Mouse (Mus musculus): ENCODE results near the gene Rangrf. TPM values are rescaled to one million over a fixed set of nuclear protein-coding genes. Genes with fewer than 3 reads are reported as not detected.
"Not testable (repeated sequence)": the region's sequence is repeated elsewhere in the genome, so short reads cannot be mapped to it uniquely, and the experiment has no call there.

Rangrf gene
- polyA plus RNA-seq, 1 experiment from 2014 or later: 13.6 TPM

DNA sequence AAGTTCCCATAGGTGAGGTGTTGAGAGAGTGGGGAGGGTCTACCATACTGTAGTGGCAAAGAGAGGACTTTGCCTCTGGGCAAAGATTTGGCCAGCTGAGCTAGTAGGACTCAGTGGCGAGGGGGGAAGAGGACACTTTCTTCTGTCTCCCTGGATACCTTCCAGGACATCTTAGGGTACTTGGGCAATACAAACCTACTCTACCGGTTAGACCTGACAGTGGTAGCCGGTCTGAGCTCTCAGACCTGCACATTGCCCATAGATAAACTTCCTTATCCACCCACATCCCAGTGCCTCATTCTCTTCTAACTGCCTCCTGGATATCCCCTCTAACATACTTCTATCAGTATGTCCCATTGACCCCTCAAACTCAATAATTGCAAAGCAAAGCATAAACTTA is 5.9 kb upstream of the Rangrf start:
- Histone ChIP-seq H3K27ac (ENCODE audit: low read depth, low read length) (no peak overlapping the region), H3K4me1 (replicated peaks; ENCODE audit: control insufficient read depth, insufficient read depth, low read length) (no peaks in the 10 kb centered on the region)

DNA sequence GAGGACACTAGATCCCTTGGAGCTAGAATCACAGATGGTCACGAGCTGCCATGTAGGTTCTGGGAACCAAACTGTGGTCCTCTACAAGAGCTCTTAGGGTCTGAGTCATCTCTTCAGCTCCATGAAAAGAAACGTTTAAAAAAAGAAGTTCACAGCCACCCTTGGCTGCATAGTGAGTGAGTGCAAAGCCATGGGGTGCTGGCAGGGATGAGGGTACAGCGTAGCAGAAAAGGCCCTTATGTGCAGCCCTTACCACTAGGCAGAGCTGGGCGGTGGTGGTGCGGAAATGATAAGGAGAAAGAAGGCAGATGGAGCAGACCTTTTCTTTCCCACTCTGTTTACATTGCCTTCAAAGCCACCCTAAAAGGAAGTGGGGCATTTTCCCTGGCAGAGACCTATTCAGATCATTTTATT is 4.3 kb upstream of the Rangrf start:
- Histone ChIP-seq H3K9me3 (ENCODE audit: control insufficient read depth) (no peaks in the 10 kb centered on the region), H3K4me3 (ENCODE audit: low read depth, low read length) (no peak overlapping the region), H3K27me3 (replicated peaks; ENCODE audit: control insufficient read depth, insufficient read depth, low read length) (no peaks in the 10 kb centered on the region), H3K9ac (ENCODE audit: low read depth, low read length) (no peak overlapping the region), H3K4me2 (replicated peaks; ENCODE audit: low read depth) (no peak overlapping the region), H3K36me3 (ENCODE audit: control insufficient read depth, insufficient read depth) (no peaks in the 10 kb centered on the region), H3K4me1 (replicated peaks; ENCODE audit: control insufficient read depth, insufficient read depth, low read length) (0 out of 2 replicates have a peak, but pooled peaks cover 1% of the 10 kb centered on the region), H3K27ac (ENCODE audit: low read depth, low read length) (no peak overlapping the region)
- WGBS: 34% methylated on average over 5 of the region's 5 CpGs
- no peak for TF ChIP-seq CTCF (IDR thresholded peaks at IDR 0.05; ENCODE audit: low read depth)
- ATAC-seq: peak; percentile 34; the same call in 1 of the 2 replicates

More for the DNA sequence above, 5.9 kb upstream of the Rangrf start:
- no peak for TF ChIP-seq CTCF (IDR thresholded peaks at IDR 0.05; ENCODE audit: low read depth)
- 38% methylated on average over 3 of the region's 3 CpGs for WGBS
- H3K9ac ChIP-seq (ENCODE audit: low read depth, low read length): no peak overlapping the region
- 0 out of 2 replicates have a peak, but pooled peaks have one; percentile 39 for ATAC-seq
- H3K27me3 ChIP-seq (replicated peaks; ENCODE audit: control insufficient read depth, insufficient read depth, low read length): no peaks in the 10 kb centered on the region
- H3K9me3 ChIP-seq (ENCODE audit: control insufficient read depth): no peaks in the 10 kb centered on the region
- H3K4me2 ChIP-seq (replicated peaks; ENCODE audit: low read depth): no peak overlapping the region
- H3K36me3 ChIP-seq (ENCODE audit: control insufficient read depth, insufficient read depth): no peaks in the 10 kb centered on the region
- no peak overlapping the region for H3K4me3 ChIP-seq (ENCODE audit: low read depth, low read length)

DNA sequence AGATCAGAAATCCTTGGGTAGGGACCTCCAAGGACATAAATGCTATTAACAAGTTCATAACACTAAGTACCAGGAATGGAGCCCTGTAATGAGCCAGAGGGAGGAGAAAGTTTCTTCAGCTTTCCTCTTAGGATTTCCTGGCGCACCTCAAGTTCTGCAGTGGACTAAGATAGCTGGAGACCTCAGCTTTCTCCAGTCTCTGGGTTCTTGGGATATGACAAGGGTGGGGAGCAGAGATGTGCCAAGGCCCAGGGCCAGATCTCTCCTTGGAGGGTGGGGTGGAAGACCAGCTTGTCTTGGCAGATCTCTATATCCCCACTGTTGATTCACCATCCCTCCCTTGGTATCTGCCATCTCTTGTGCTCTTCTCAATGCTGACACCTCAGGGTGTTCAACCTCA is 616 bp upstream of the Rangrf start:
- no peaks in the 10 kb centered on the region for H3K27me3 ChIP-seq (replicated peaks; ENCODE audit: control insufficient read depth, insufficient read depth, low read length)
- H3K4me2 ChIP-seq (replicated peaks; ENCODE audit: low read depth): no peak overlapping the region
- H3K9me3 ChIP-seq (ENCODE audit: control insufficient read depth): no peaks in the 10 kb centered on the region
- TF ChIP-seq CTCF (IDR thresholded peaks at IDR 0.05; ENCODE audit: low read depth): no peak
- H3K9ac ChIP-seq (ENCODE audit: low read depth, low read length): no peak overlapping the region
- H3K4me3 ChIP-seq (ENCODE audit: low read depth, low read length): no peak overlapping the region
- no peak for ATAC-seq
- no peaks in the 10 kb centered on the region for H3K36me3 ChIP-seq (ENCODE audit: control insufficient read depth, insufficient read depth)
- peaks cover 6% of the 10 kb centered on the region for H3K4me1 ChIP-seq (replicated peaks; ENCODE audit: control insufficient read depth, insufficient read depth, low read length)
- no peak overlapping the region for H3K27ac ChIP-seq (ENCODE audit: low read depth, low read length)
- WGBS: 91% methylated on average over 1 of the region's 1 CpGs

DNA sequence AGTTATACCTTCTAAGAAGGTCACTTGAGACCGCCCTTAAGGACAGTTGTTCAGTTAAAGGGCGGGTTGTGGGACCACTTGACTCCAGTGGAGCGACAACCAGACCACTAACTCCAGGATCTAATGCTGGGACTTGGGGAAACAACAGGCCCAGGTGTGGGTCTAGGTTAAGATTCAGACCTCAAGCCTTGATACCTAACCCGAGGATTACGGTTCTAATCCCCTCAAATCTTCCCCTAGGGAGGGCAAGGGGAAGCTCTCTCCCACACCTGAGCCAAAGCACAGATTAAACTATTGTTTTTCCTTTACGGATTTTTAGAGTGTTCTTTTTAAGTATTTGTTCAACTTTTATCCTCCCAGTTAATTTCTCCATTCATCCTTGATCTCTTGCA is 930 bp downstream of the Rangrf start:
- Histone ChIP-seq H3K9me3 (ENCODE audit: control insufficient read depth) (no peaks in the 10 kb centered on the region), H3K27ac (ENCODE audit: low read depth, low read length) (no peak overlapping the region), H3K4me3 (ENCODE audit: low read depth, low read length) (peak overlapping the region; percentile 25), H3K9ac (ENCODE audit: low read depth, low read length) (no peak overlapping the region), H3K4me1 (replicated peaks; ENCODE audit: control insufficient read depth, insufficient read depth, low read length) (peaks cover 6% of the 10 kb centered on the region), H3K4me2 (replicated peaks; ENCODE audit: low read depth) (peak overlapping the region; percentile 64), H3K36me3 (ENCODE audit: control insufficient read depth, insufficient read depth) (no peaks in the 10 kb centered on the region), H3K27me3 (replicated peaks; ENCODE audit: control insufficient read depth, insufficient read depth, low read length) (no peaks in the 10 kb centered on the region)
- TF ChIP-seq CTCF (IDR thresholded peaks at IDR 0.05; ENCODE audit: low read depth): no peak
- 39% methylated on average over 6 of the region's 6 CpGs for WGBS
- no peak for ATAC-seq

DNA sequence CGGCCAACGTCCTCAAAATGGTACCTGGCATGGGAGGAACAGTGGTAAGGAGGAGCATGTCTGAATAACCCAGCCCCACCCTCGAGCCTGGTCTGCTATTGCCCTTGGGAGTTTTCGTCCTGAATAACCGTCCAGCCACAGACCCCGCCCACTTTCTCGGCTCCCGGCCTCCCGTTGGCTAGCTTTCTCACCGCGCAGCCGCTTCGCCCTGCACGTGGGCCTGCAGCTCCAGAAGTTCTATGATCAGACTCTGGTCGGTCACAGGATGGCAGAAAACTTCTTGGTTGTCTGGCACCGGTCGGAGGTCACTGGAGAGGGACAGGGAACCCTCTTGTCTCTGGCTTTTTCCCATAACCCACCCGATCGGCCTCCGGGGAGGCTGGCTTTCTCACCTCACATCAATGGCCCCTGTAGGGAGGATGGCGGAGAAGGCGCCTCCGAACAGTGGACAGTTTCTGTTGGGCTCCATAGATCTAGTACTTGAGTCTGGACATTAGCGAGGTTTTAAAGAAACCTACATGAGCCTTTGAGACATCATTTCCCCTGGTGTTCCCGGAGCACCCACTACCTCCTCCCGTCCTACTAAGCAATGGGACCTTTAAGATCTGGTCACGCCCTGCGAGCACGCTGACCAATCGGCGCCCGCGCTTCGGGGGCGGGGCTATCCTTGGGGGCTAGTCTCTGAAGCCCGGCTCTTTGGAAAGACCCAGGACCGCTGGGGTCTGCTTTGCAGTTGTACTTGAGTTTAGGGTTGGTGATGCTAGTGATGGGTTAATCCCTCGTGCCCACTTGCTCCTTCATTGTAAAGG is 1.5 kb downstream of the Rangrf start:
- not testable (repeated sequence) for H3K27ac ChIP-seq (ENCODE audit: low read depth, low read length); H3K9ac ChIP-seq (ENCODE audit: low read depth, low read length); H3K36me3 ChIP-seq (ENCODE audit: control insufficient read depth, insufficient read depth); H3K4me1 ChIP-seq (replicated peaks; ENCODE audit: control insufficient read depth, insufficient read depth, low read length); H3K9me3 ChIP-seq (ENCODE audit: control insufficient read depth); H3K27me3 ChIP-seq (replicated peaks; ENCODE audit: control insufficient read depth, insufficient read depth, low read length)
- peak overlapping the region; percentile 25 for H3K4me3 ChIP-seq (ENCODE audit: low read depth, low read length)
- under 1% methylated on average over 37 of the region's 38 CpGs for WGBS
- peak overlapping the region; percentile 64 for H3K4me2 ChIP-seq (replicated peaks; ENCODE audit: low read depth)
- peak; percentile 82 for ATAC-seq

DNA sequence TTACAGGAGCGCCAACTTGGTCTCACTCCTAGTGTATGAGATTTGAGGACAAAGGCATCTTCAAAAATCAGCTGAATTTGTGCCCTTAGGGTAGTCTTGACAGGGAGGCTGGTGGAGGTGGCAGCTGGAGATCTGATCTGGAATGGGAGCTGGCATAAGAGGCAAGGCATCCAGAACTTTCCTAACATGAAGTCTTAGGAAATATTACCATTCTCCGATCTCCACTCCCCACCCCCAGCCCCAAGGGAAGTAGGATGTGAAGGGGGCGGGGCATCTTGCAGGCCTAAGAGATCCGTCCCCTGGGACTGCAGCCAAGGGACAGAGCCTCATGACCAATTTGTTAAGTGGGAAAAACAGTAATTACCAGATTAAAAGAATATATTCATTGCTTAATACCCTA is 4.8 kb downstream of the Rangrf start:
- Histone ChIP-seq H3K4me1 (replicated peaks; ENCODE audit: control insufficient read depth, insufficient read depth, low read length) (peaks cover 6% of the 10 kb centered on the region), H3K27me3 (replicated peaks; ENCODE audit: control insufficient read depth, insufficient read depth, low read length) (no peaks in the 10 kb centered on the region), H3K9me3 (ENCODE audit: control insufficient read depth) (no peaks in the 10 kb centered on the region), H3K4me3 (ENCODE audit: low read depth, low read length) (no peak overlapping the region), H3K9ac (ENCODE audit: low read depth, low read length) (no peak overlapping the region), H3K36me3 (ENCODE audit: control insufficient read depth, insufficient read depth) (no peaks in the 10 kb centered on the region), H3K27ac (ENCODE audit: low read depth, low read length) (no peak overlapping the region), H3K4me2 (replicated peaks; ENCODE audit: low read depth) (no peak overlapping the region)
- TF ChIP-seq CTCF (IDR thresholded peaks at IDR 0.05; ENCODE audit: low read depth): no peak
- ATAC-seq: no peak
- 64% methylated on average over 4 of the region's 4 CpGs for WGBS
